Mouse (Mus musculus): ENCODE data around the gene Mcu.

Mcu gene

GRCm38 (mm10) chr10:59494044-59494443 is 122.4 kb downstream of the Mcu start:
- no peak for DNase-seq (ENCODE audit: low spot score)

- no peak for DNase-seq (ENCODE audit: low spot score)
These were observed 125.6 kb downstream of the Mcu start for GRCm38 (mm10) chr10:59490920-59491319.

- DNase-seq (ENCODE audit: low spot score): no peak
These were observed 127.1 kb downstream of the Mcu start for GRCm38 (mm10) chr10:59489411-59489810.

GRCm38 (mm10) chr10:59487351-59487750 is 129.1 kb downstream of the Mcu start:
- no peak for DNase-seq (ENCODE audit: low spot score)

GRCm38 (mm10) chr10:59484318-59484717 is 132.2 kb downstream of the Mcu start:
- DNase-seq (ENCODE audit: low spot score): no peak

GRCm38 (mm10) chr10:59481381-59481780 is 135.1 kb downstream of the Mcu start:
- no peak for DNase-seq (ENCODE audit: low spot score)

GRCm38 (mm10) chr10:59470451-59470850 is 146.0 kb downstream of the Mcu start:
- no peak for DNase-seq (ENCODE audit: low spot score)

- no peak for DNase-seq (ENCODE audit: low spot score)
These were observed 149.2 kb downstream of the Mcu start for GRCm38 (mm10) chr10:59467297-59467696.

- no peak for DNase-seq (ENCODE audit: low spot score)
These were observed 149.9 kb downstream of the Mcu start for GRCm38 (mm10) chr10:59466626-59467025.

- DNase-seq (ENCODE audit: low spot score): peak; percentile 32
These were observed 150.9 kb downstream of the Mcu start for GRCm38 (mm10) chr10:59465546-59465945.

GRCm38 (mm10) chr10:59462307-59462706 is 154.2 kb downstream of the Mcu start:
- no peak for DNase-seq (ENCODE audit: low spot score)

GRCm38 (mm10) chr10:59459767-59460166 is 156.7 kb downstream of the Mcu start:
- DNase-seq (ENCODE audit: low spot score): no peak

GRCm38 (mm10) chr10:59454631-59455030 is 161.9 kb downstream of the Mcu start:
- DNase-seq (ENCODE audit: low spot score): no peak

GRCm38 (mm10) chr10:59451839-59452238 is 164.7 kb downstream of the Mcu start:
- DNase-seq (ENCODE audit: low spot score): peak; percentile 43

- no peak for DNase-seq (ENCODE audit: low spot score)
These were observed 168.9 kb downstream of the Mcu start for GRCm38 (mm10) chr10:59447546-59447945.

GRCm38 (mm10) chr10:59446911-59447437 is 169.5 kb downstream of the Mcu start:
- no peak for DNase-seq (ENCODE audit: low spot score)

GRCm38 (mm10) chr10:59444635-59445034 is 171.9 kb downstream of the Mcu start:
- no peak for DNase-seq (ENCODE audit: low spot score)

- no peak for DNase-seq (ENCODE audit: low spot score)
These were observed 172.4 kb downstream of the Mcu start for GRCm38 (mm10) chr10:59444106-59444505.

- peak; percentile 59 for DNase-seq (ENCODE audit: low spot score)
These were observed 173.3 kb downstream of the Mcu start for GRCm38 (mm10) chr10:59443212-59443611.

- no peak for DNase-seq (ENCODE audit: low spot score)
These were observed 174.8 kb downstream of the Mcu start, which contains the start of gene Oit3 for GRCm38 (mm10) chr10:59441735-59442134. Oit3 (minus strand) TSS chr10:59441778.

GRCm38 (mm10) chr10:59440177-59440576 is 176.3 kb downstream of the Mcu start:
- no peak for DNase-seq (ENCODE audit: low spot score)

- DNase-seq (ENCODE audit: low spot score): no peak
These were observed 177.0 kb downstream of the Mcu start for GRCm38 (mm10) chr10:59439508-59439931.

GRCm38 (mm10) chr10:59438651-59439050 is 177.8 kb downstream of the Mcu start:
- no peak for DNase-seq (ENCODE audit: low spot score)

GRCm38 (mm10) chr10:59435746-59436145 is 180.7 kb downstream of the Mcu start:
- no peak for DNase-seq (ENCODE audit: low spot score)
